ENCODE assay signal across 14 mouse cellular contexts in genomic region chr8:11396111-11396510, GRCm38 (mm10).
DNase-seq lines count a peak whose midpoint lies in the region; ATAC-seq and TF ChIP-seq lines count a peak whose summit lies in the region.
"Had no signal": no experiment of that assay in that cellular context is flagged by ENCODE, and none has a peak within 500 bp of the region (broad histone marks: within the 10 kb centered on the region; RNA-seq: fewer than 3 reads in every experiment).

No protein-coding gene starts in this region.

- no peak for TF ChIP-seq CTCF in hindbrain, postnatal 0 days (IDR thresholded peaks at IDR 0.05; ENCODE audit: low read depth)
- TF ChIP-seq CTCF in thymus, adult 2 months (IDR thresholded peaks at IDR 0.05; ENCODE audit: borderline replicate concordance, control insufficient read depth, extremely low read depth, insufficient read depth, low read length, poor library complexity), result no peak

- TF ChIP-seq POLR2A in thymus, adult 2 months (IDR thresholded peaks at IDR 0.05; ENCODE audit: control insufficient read depth, extremely low read depth, insufficient read depth, low read length, poor library complexity), result no peak

- peak overlapping the region; percentile 74 for H3K27ac ChIP-seq in heart, embryonic 10.5 days
- peak overlapping the region; percentile 70 for H3K27ac ChIP-seq in lung, embryonic 15.5 days
- H3K27ac ChIP-seq in heart, embryonic 14.5 days (replicated peaks in 1 of 2; ENCODE audit: control insufficient read depth in 1 of 2, insufficient read depth in 1 of 2, low read depth in 2 of 2, low read length in 2 of 2), result peak overlapping the region in 1 of 2 experiments; percentile 58; a peak in 3 of 4 replicates
- no peak overlapping the region for H3K27ac ChIP-seq in hindbrain, postnatal 0 days
- H3K27ac ChIP-seq in thymus, adult 2 months (ENCODE audit: control insufficient read depth, insufficient read depth, low read length), result no peak overlapping the region
- H3K27ac ChIP-seq: hindbrain, embryonic 14.5 days; liver, embryonic 15.5 days; midbrain, embryonic 10.5 days had no signal

- WGBS in heart, embryonic 10.5 days, result 44% methylated on average over 7 of the region's 7 CpGs
- WGBS in lung, embryonic 15.5 days, result 26% methylated on average over 7 of the region's 7 CpGs
- 33% methylated on average over 7 of the region's 7 CpGs for WGBS in heart, embryonic 14.5 days
- 48% methylated on average over 7 of the region's 7 CpGs for WGBS in hindbrain, postnatal 0 days
- WGBS in thymus, adult 2 months, result 34% methylated on average over 7 of the region's 7 CpGs

- intact Hi-C loops in heart, postnatal 36 days (cut with DNase I), result loop anchor here (2.0 kb wide), 1 partner anchor 23 kb away; no protein-coding TSS in a partner anchor

- no peaks in the 10 kb centered on the region for H3K27me3 ChIP-seq in heart, embryonic 10.5 days (ENCODE audit: insufficient read depth, poor library complexity, severe bottlenecking)
- H3K27me3 ChIP-seq in lung, embryonic 15.5 days, result no peaks in the 10 kb centered on the region
- no peaks in the 10 kb centered on the region for H3K27me3 ChIP-seq in heart, embryonic 14.5 days (ENCODE audit: control insufficient read depth, insufficient read depth, low read length)
- no peaks in the 10 kb centered on the region for H3K27me3 ChIP-seq in hindbrain, postnatal 0 days (ENCODE audit: insufficient read depth, low read length)
- no peaks in the 10 kb centered on the region for H3K27me3 ChIP-seq in thymus, adult 2 months (ENCODE audit: control insufficient read depth, insufficient read depth, low read length)
- H3K27me3 ChIP-seq: liver, embryonic 15.5 days had no signal

- ATAC-seq in lung, embryonic 15.5 days (ENCODE audit: borderline replicate concordance, extremely low read depth, low FRiP score, low TSS enrichment), result no peak
- no peak for ATAC-seq in heart, embryonic 14.5 days (ENCODE audit: insufficient number of reproducible peaks, insufficient read depth, low FRiP score, low read depth)
- no peak for ATAC-seq in hindbrain, postnatal 0 days

- DNase-seq in heart, embryonic 10.5 days (ENCODE audit: low spot score), result no peak
- DNase-seq in heart, postnatal 36 days, result no peak
- DNase-seq in lung, adult 18-20 months, result no peak
- peak; percentile 63 for DNase-seq in kidney, postnatal 14 days
- DNase-seq in hindbrain, postnatal 0 days (ENCODE audit: low spot score), result no peak
- DNase-seq in thymus, adult 2 months, result no peak
- DNase-seq: cerebellum, adult 9-11 months; layer of hippocampus, adult 9-11 months had no signal

- H3K4me1 ChIP-seq in heart, embryonic 10.5 days, result peaks cover 65% of the 10 kb centered on the region
- H3K4me1 ChIP-seq in lung, embryonic 15.5 days, result peaks cover 85% of the 10 kb centered on the region
- H3K4me1 ChIP-seq in heart, embryonic 14.5 days (ENCODE audit: control insufficient read depth in 2 of 2, insufficient read depth in 2 of 2, low read length in 2 of 2), result peaks cover 36 to 49% of the 10 kb centered on the region in 2 experiments
- H3K4me1 ChIP-seq in hindbrain, postnatal 0 days (ENCODE audit: insufficient read depth, low read length), result no peaks in the 10 kb centered on the region; the same call in 1 of the 2 replicates
- peaks cover 32% of the 10 kb centered on the region for H3K4me1 ChIP-seq in thymus, adult 2 months (replicated peaks; ENCODE audit: control insufficient read depth, insufficient read depth, low read length)

- H3K4me3 ChIP-seq in heart, embryonic 10.5 days, result no peak overlapping the region
- H3K4me3 ChIP-seq in lung, embryonic 15.5 days, result no peak overlapping the region
- no peak overlapping the region for H3K4me3 ChIP-seq in heart, embryonic 14.5 days (ENCODE audit: control insufficient read depth in 1 of 2, insufficient read depth in 1 of 2, low read depth in 1 of 2, low read length in 2 of 2)
- no peak overlapping the region for H3K4me3 ChIP-seq in hindbrain, postnatal 0 days (ENCODE audit: low read length)
- H3K4me3 ChIP-seq in thymus, adult 2 months (ENCODE audit: control insufficient read depth, insufficient read depth, low read length), result no peak overlapping the region
- H3K4me3 ChIP-seq: liver, embryonic 15.5 days; midbrain, embryonic 10.5 days; myocyte had no signal

- H3K4me2 ChIP-seq in lung, embryonic 15.5 days, result no peak overlapping the region
- H3K4me2 ChIP-seq in heart, embryonic 14.5 days (ENCODE audit: low read length), result no peak overlapping the region
- H3K4me2 ChIP-seq in hindbrain, postnatal 0 days (ENCODE audit: low read depth, low read length), result no peak overlapping the region
- H3K4me2 ChIP-seq: hindbrain, embryonic 14.5 days; liver, embryonic 15.5 days had no signal

- 0 out of 2 replicates have a peak, but pooled peaks cover 3% of the 10 kb centered on the region for H3K9me3 ChIP-seq in heart, embryonic 10.5 days
- no peaks in the 10 kb centered on the region for H3K9me3 ChIP-seq in lung, embryonic 15.5 days
- peaks cover 6% of the 10 kb centered on the region; the same call in 1 of the 2 replicates for H3K9me3 ChIP-seq in heart, embryonic 14.5 days (ENCODE audit: control insufficient read depth, low read length)
- H3K9me3 ChIP-seq in hindbrain, postnatal 0 days (ENCODE audit: low read length), result no peaks in the 10 kb centered on the region
- H3K9me3 ChIP-seq: liver, embryonic 15.5 days; midbrain, embryonic 10.5 days had no signal

- H3K36me3 ChIP-seq in heart, embryonic 10.5 days, result peaks cover 18% of the 10 kb centered on the region
- no peaks in the 10 kb centered on the region for H3K36me3 ChIP-seq in lung, embryonic 15.5 days
- H3K36me3 ChIP-seq in heart, embryonic 14.5 days (ENCODE audit: control insufficient read depth, insufficient read depth, low read length), result peaks cover 6% of the 10 kb centered on the region
- H3K36me3 ChIP-seq in hindbrain, postnatal 0 days (ENCODE audit: insufficient read depth, low read length), result no peaks in the 10 kb centered on the region
- H3K36me3 ChIP-seq in thymus, adult 2 months (ENCODE audit: control insufficient read depth, insufficient read depth, low read length), result no peaks in the 10 kb centered on the region
- H3K36me3 ChIP-seq: liver, embryonic 15.5 days; midbrain, embryonic 10.5 days had no signal

- no peak overlapping the region for H3K9ac ChIP-seq in lung, embryonic 15.5 days
- H3K9ac ChIP-seq in heart, embryonic 14.5 days (ENCODE audit: low read length), result 0 out of 2 replicates have a peak overlapping the region, but pooled peaks have one; percentile 12
- H3K9ac ChIP-seq in hindbrain, postnatal 0 days (replicated peaks; ENCODE audit: low read length), result no peak overlapping the region
- H3K9ac ChIP-seq: hindbrain, embryonic 14.5 days; liver, embryonic 15.5 days had no signal

Comparison
In these comparisons a context has a peak if more than half of its experiments do, and no peak if none do; other contexts are left out.
1. H3K27ac ChIP-seq: peak in heart, embryonic 10.5 days (single experiment) and lung, embryonic 15.5 days (single experiment); none in hindbrain, postnatal 0 days (single experiment) and thymus, adult 2 months (single experiment).